Mouse (Mus musculus): ENCODE data around the gene Anapc15. TPM values are rescaled to one million over a fixed set of nuclear protein-coding genes. Genes with fewer than 3 reads are reported as not detected.
"Not testable (repeated sequence)": the region's sequence is repeated elsewhere in the genome, so short reads cannot be mapped to it uniquely, and the experiment has no call there.

Anapc15 gene
- polyA plus RNA-seq, 1 experiment: 63.5 TPM

DNA sequence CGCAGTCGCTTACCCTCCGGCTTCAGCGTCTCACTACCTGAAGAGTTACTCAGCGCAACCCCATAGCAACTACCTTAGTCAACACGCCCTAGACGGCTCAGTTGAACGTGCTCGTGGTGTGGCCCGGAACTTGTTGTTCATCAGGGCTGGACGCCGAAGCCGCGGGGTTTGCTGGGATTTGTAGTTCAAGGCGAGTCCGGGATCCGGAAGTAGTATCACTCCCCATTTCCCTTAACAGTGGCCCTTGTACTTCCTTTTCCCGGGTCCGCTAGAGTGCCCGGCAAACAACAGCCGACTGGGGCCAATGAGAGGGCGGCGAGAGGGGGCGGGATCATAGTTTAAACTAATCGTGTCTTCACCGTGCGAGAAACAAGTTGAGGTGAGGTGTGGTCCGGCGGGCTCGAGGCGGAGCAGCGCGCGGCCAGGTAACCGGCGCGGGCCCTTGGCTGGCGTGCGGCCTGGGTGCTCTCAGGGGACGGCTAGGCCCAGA, 70.3 kb downstream of the Anapc15 start, which contains the start of the genes Lrrc51 and Numa1:
Gene Lrrc51, minus strand, starts transcription at position 145 of the 490 bp plus-strand sequence.
Gene Numa1, plus strand, starts transcription at position 361 of the 490 bp plus-strand sequence.
- Histone ChIP-seq H3K4me1 (ENCODE audit: control insufficient read depth, insufficient read depth, low read length) (peaks cover 1% of the 10 kb centered on the region), H3K4me3 (ENCODE audit: insufficient read depth, low read length) (peak within 1 kb of the TSS; percentile 57), H3K27ac (ENCODE audit: insufficient read depth, low read length) (no peak within 1 kb of the TSS)
- TF ChIP-seq CTCF (IDR thresholded peaks at IDR 0.05; ENCODE audit: extremely low read depth, insufficient read depth, low read length): no peak
- peak; percentile 83 for TF ChIP-seq POLR2A (IDR thresholded peaks at IDR 0.05; ENCODE audit: extremely low read depth, insufficient read depth, low read length)

DNA sequence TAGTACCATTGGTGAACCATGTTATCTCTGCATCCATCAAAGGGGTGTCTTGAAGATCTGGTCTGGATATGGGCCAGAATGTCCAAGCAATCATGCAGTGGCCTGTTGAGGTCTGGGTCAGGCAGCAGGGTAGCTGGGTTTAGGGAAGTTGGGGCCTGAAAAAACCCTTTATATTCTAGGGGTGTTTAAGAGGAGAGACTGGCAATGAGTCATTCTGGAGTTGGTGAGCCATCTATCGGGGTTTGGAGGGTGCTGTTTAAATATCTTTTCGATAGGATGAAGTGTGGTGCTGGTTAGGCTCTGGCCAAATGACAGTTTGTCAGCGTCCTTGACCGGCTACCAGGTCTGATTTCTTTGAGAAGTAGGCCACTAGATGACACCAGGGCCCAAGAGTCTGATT, 72.4 kb downstream of the Anapc15 start:
- TF ChIP-seq CTCF (IDR thresholded peaks at IDR 0.05; ENCODE audit: extremely low read depth, insufficient read depth, low read length): no peak
- no peak for TF ChIP-seq POLR2A (IDR thresholded peaks at IDR 0.05; ENCODE audit: extremely low read depth, insufficient read depth, low read length)
- H3K27ac ChIP-seq (ENCODE audit: insufficient read depth, low read length): no peak overlapping the region
- no peak overlapping the region for H3K4me3 ChIP-seq (ENCODE audit: insufficient read depth, low read length)

DNA sequence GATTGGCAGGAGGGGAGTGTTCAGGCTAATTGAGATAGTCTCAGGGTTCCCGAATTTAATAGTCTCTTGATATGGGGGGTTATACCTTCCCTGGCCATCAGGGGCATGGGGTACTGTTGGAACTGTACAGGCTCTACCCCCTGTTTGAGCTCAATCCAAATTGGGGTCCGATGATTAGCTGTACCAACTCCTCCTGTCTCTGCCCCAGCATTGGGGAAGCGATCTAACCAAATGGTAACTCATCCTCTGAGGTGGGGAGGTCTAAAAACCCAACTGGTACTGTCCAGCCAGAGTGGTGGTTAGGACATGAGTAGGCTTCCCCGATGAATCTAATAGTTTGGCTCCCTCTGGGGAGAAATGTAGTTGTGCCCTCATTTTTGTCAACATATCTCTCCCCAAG, 73.5 kb downstream of the Anapc15 start:
- no peak overlapping the region for H3K27ac ChIP-seq (ENCODE audit: insufficient read depth, low read length)
- H3K4me1 ChIP-seq (ENCODE audit: control insufficient read depth, insufficient read depth, low read length): peaks cover 1% of the 10 kb centered on the region
- H3K4me3 ChIP-seq (ENCODE audit: insufficient read depth, low read length): no peak overlapping the region
- TF ChIP-seq POLR2A (IDR thresholded peaks at IDR 0.05; ENCODE audit: extremely low read depth, insufficient read depth, low read length) (no peak), CTCF (IDR thresholded peaks at IDR 0.05; ENCODE audit: extremely low read depth, insufficient read depth, low read length) (no peak)

More for the DNA sequence above, 72.4 kb downstream of the Anapc15 start:
- H3K4me1 ChIP-seq (ENCODE audit: control insufficient read depth, insufficient read depth, low read length): peaks cover 1% of the 10 kb centered on the region

DNA sequence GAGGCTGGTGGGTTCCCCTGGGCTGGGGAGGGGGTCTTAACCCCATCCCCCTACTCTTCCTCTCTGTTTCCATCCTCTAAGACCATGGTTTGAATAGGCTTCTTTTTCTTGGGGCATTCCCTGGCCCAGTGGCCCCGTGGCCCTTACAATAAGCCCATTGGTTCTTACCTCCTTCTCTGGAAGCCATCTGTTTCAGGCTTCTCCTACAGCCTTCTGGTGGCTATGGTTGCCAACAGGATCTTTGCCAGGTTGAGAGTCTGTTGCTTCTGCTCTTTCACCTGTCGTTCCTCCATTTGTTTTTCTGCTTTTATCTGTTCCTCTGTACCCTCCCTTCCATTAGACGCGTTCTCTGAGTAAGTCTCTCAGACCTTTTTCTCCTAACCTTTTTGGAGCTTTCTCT, 74.1 kb downstream of the Anapc15 start:
- H3K4me3 ChIP-seq (ENCODE audit: insufficient read depth, low read length): no peak overlapping the region
- peaks cover 1% of the 10 kb centered on the region for H3K4me1 ChIP-seq (ENCODE audit: control insufficient read depth, insufficient read depth, low read length)
- no peak overlapping the region for H3K27ac ChIP-seq (ENCODE audit: insufficient read depth, low read length)
- TF ChIP-seq POLR2A (IDR thresholded peaks at IDR 0.05; ENCODE audit: extremely low read depth, insufficient read depth, low read length) (no peak), CTCF (IDR thresholded peaks at IDR 0.05; ENCODE audit: extremely low read depth, insufficient read depth, low read length) (no peak)

DNA sequence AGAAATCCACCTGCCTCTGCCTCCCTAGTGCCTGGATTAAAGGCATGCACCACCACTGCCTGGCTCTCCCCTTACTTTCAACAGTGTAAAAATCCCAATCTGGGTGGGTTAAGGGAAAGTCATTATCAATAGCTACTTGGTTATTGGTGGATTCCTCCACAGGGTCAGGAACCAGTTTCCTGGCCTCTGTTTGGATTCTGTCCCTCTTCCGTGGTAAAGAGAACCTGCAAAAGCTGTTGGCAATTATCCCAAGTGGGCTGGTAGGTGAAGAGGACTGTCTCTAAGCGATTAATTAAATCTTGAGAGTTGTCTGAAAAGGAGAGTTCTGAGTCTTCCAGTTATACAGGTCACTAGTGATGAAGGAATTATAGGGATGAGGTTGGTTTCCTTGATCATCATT, 74.8 kb downstream of the Anapc15 start:
- H3K4me1 ChIP-seq (ENCODE audit: control insufficient read depth, insufficient read depth, low read length): peaks cover 1% of the 10 kb centered on the region
- no peak overlapping the region for H3K27ac ChIP-seq (ENCODE audit: insufficient read depth, low read length)
- no peak overlapping the region for H3K4me3 ChIP-seq (ENCODE audit: insufficient read depth, low read length)
- TF ChIP-seq CTCF (IDR thresholded peaks at IDR 0.05; ENCODE audit: extremely low read depth, insufficient read depth, low read length) (no peak), POLR2A (IDR thresholded peaks at IDR 0.05; ENCODE audit: extremely low read depth, insufficient read depth, low read length) (no peak)

DNA sequence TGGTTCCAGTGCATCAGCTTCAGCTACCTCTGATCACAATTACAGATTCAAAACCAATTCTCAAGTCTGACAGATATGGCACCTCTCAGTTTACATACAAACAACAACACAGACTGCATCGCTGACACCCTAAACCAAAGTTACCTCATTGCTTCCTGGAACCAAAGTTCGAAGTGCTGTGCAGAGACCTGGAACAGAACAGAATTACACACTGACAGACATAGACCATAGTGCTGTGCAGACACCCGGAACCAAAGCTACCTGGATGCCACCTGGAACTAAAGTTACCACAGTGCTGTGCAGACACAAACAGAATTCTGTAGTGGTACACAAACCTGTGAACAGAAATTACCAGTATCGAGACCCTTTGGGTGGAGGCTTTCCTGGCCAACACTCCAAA, 76.2 kb downstream of the Anapc15 start:
- no peak overlapping the region for H3K4me3 ChIP-seq (ENCODE audit: insufficient read depth, low read length)
- H3K27ac ChIP-seq (ENCODE audit: insufficient read depth, low read length): no peak overlapping the region
- TF ChIP-seq CTCF (IDR thresholded peaks at IDR 0.05; ENCODE audit: extremely low read depth, insufficient read depth, low read length): no peak
- no peak for TF ChIP-seq POLR2A (IDR thresholded peaks at IDR 0.05; ENCODE audit: extremely low read depth, insufficient read depth, low read length)
- peaks cover under 1% of the 10 kb centered on the region for H3K4me1 ChIP-seq (ENCODE audit: control insufficient read depth, insufficient read depth, low read length)

DNA sequence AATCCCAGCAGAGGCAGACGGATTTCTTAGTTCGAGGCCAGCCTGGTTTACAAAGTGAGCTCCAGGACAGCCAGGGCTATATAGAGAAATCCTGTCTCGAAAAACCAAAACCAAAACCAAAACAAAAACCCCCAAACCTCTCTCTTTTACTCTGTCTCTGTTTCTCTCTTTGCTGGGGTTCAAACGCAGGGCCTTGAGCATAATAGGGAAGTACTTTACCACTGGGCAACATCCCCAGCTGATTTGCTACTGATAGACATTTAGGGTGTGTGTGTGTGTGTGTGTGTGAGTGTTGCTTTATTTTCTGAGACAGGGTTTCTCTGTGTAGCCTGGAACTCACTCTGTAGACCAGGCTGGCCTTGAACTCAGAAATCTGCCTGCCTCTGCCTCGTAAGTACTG, 85.5 kb downstream of the Anapc15 start:
- H3K4me1 ChIP-seq (ENCODE audit: control insufficient read depth, insufficient read depth, low read length); H3K27ac ChIP-seq (ENCODE audit: insufficient read depth, low read length): not testable (repeated sequence)

More for the DNA sequence above, 85.5 kb downstream of the Anapc15 start:
- H3K4me3 ChIP-seq (ENCODE audit: insufficient read depth, low read length): not testable (repeated sequence)

Other genes starting within 250 kb of the Anapc15 start
- gene Clpb, start 200.1 kb upstream of the Anapc15 start, polyA plus RNA-seq (2012; rRNA removed): 41.8 and 48.1 TPM in 2 replicates
- gene Phox2a, start 45.4 kb upstream of the Anapc15 start, polyA plus RNA-seq (2012; rRNA removed): not detected in 2 replicates
- gene Inppl1, start 25.5 kb upstream of the Anapc15 start, polyA plus RNA-seq (2012; rRNA removed): 36.5 and 40.7 TPM in 2 replicates
- gene Folr2, start 6.5 kb upstream of the Anapc15 start, polyA plus RNA-seq (2012; rRNA removed): 1.1 and 2.1 TPM in 2 replicates
- 0.81 and 1.5 TPM in 2 replicates for gene Folr1, start 7.1 kb downstream of the Anapc15 start, polyA plus RNA-seq (2012; rRNA removed)
- gene Lamtor1, start 42.2 kb downstream of the Anapc15 start, polyA plus RNA-seq (2012; rRNA removed): 199 and 213 TPM in 2 replicates
- gene Tomt, start 42.6 kb downstream of the Anapc15 start, polyA plus RNA-seq (2012; rRNA removed): 0.15 and 0.19 TPM in 2 replicates
- gene Lrrc51, start 70.2 kb downstream of the Anapc15 start, polyA plus RNA-seq (2012; rRNA removed): 11.8 and 12.6 TPM in 2 replicates
- gene Numa1, start 70.4 kb downstream of the Anapc15 start, polyA plus RNA-seq (2012; rRNA removed): 51.6 and 54.9 TPM in 2 replicates
- gene Il18bp, start 155.0 kb downstream of the Anapc15 start, polyA plus RNA-seq (2012; rRNA removed): 11.8 and 12.7 TPM in 2 replicates
- gene Rnf121, start 201.8 kb downstream of the Anapc15 start, polyA plus RNA-seq (2012; rRNA removed): 55.9 and 59.4 TPM in 2 replicates
- 38.4 and 43.8 TPM in 2 replicates for gene Xndc1, start 201.8 kb downstream of the Anapc15 start, polyA plus RNA-seq (2012; rRNA removed)
- gene Xntrpc, start 202.0 kb downstream of the Anapc15 start, polyA plus RNA-seq (2012; rRNA removed): 1.9 and 2.8 TPM in 2 replicates
- gene Trpc2, start 219.4 kb downstream of the Anapc15 start, polyA plus RNA-seq (2012; rRNA removed): 0.53 and 2.0 TPM in 2 replicates
- gene Art1, start 238.0 kb downstream of the Anapc15 start, polyA plus RNA-seq (2012; rRNA removed): 0.23 TPM in 1 of 2 replicates, not detected in the other
- gene Art5, start 245.8 kb downstream of the Anapc15 start, polyA plus RNA-seq (2012; rRNA removed): not detected in 2 replicates